Mouse (Mus musculus): ENCODE results near the gene Kdm3a. TPM values are rescaled to one million over a fixed set of nuclear protein-coding genes. Genes with fewer than 3 reads are reported as not detected.

Gene Kdm3a
- polyA plus RNA-seq (2012; ENCODE audit: insufficient read depth, low replicate concordance) = 0.83 and 6.5 TPM in 2 replicates

GRCm38 (mm10) chr6:71632829-71633662 lies at the start of gene Kdm3a:
Kdm3a (minus strand) TSS chr6:71632990.
- H3K27me3 ChIP-seq (replicated peaks) = peaks cover 9% of the 10 kb centered on the region
- peak within 1 kb of the TSS; percentile 98 for H3K4me3 ChIP-seq (replicated peaks)
- H3K9me3 ChIP-seq = 0 out of 2 replicates have a peak, but pooled peaks cover 4% of the 10 kb centered on the region
- H3K36me3 ChIP-seq (replicated peaks; ENCODE audit: low read length) = peaks cover 33% of the 10 kb centered on the region
- TF ChIP-seq GATA1 (IDR thresholded peaks at IDR 0.05; ENCODE audit: borderline replicate concordance, low read length) = no peak
- no peak for TF ChIP-seq FLI1 (IDR thresholded peaks at IDR 0.05; ENCODE audit: low read length)
- peaks cover 31% of the 10 kb centered on the region for H3K4me1 ChIP-seq

GRCm38 (mm10) chr6:71678891-71679290 lies 46.1 kb upstream of the Kdm3a start:
- no peak overlapping the region for H3K4me3 ChIP-seq (replicated peaks)
- H3K4me1 ChIP-seq = no peaks in the 10 kb centered on the region
- TF ChIP-seq GATA1 (IDR thresholded peaks at IDR 0.05; ENCODE audit: borderline replicate concordance, low read length) = no peak
- no peak for TF ChIP-seq FLI1 (IDR thresholded peaks at IDR 0.05; ENCODE audit: low read length)
- H3K9me3 ChIP-seq = peaks cover 26% of the 10 kb centered on the region
- no peaks in the 10 kb centered on the region for H3K36me3 ChIP-seq (replicated peaks; ENCODE audit: low read length)
- peaks cover 18% of the 10 kb centered on the region for H3K27me3 ChIP-seq (replicated peaks)

- Histone ChIP-seq H3K4me1 (no peaks in the 10 kb centered on the region), H3K9me3 (peaks cover 20% of the 10 kb centered on the region), H3K27me3 (replicated peaks) (peaks cover 10% of the 10 kb centered on the region), H3K36me3 (replicated peaks; ENCODE audit: low read length) (no peaks in the 10 kb centered on the region), H3K4me3 (replicated peaks) (no peak overlapping the region)
- TF ChIP-seq FLI1 (IDR thresholded peaks at IDR 0.05; ENCODE audit: low read length) (no peak), GATA1 (IDR thresholded peaks at IDR 0.05; ENCODE audit: borderline replicate concordance, low read length) (no peak)
These were observed 40.4 kb upstream of the Kdm3a start for GRCm38 (mm10) chr6:71673166-71673565.

- H3K4me3 ChIP-seq (replicated peaks) = no peak overlapping the region
- TF ChIP-seq FLI1 (IDR thresholded peaks at IDR 0.05; ENCODE audit: low read length) = no peak
- TF ChIP-seq GATA1 (IDR thresholded peaks at IDR 0.05; ENCODE audit: borderline replicate concordance, low read length) = no peak
- H3K36me3 ChIP-seq (replicated peaks; ENCODE audit: low read length) = no peaks in the 10 kb centered on the region
- H3K27me3 ChIP-seq (replicated peaks) = peaks cover 2% of the 10 kb centered on the region
- no peaks in the 10 kb centered on the region for H3K9me3 ChIP-seq
- H3K4me1 ChIP-seq = 0 out of 2 replicates have a peak, but pooled peaks cover 3% of the 10 kb centered on the region
These were observed 31.7 kb upstream of the Kdm3a start for GRCm38 (mm10) chr6:71664511-71664910.

- Histone ChIP-seq H3K27me3 (replicated peaks) (no peaks in the 10 kb centered on the region), H3K4me3 (replicated peaks) (no peak overlapping the region)
These were observed 25.5 kb upstream of the Kdm3a start for GRCm38 (mm10) chr6:71658290-71658689.

GRCm38 (mm10) chr6:71655835-71656234 lies 23.0 kb upstream of the Kdm3a start:
- Histone ChIP-seq H3K9me3 (no peaks in the 10 kb centered on the region), H3K27me3 (replicated peaks) (no peaks in the 10 kb centered on the region), H3K36me3 (replicated peaks; ENCODE audit: low read length) (no peaks in the 10 kb centered on the region), H3K4me1 (no peaks in the 10 kb centered on the region), H3K4me3 (replicated peaks) (no peak overlapping the region)
- TF ChIP-seq GATA1 (IDR thresholded peaks at IDR 0.05; ENCODE audit: borderline replicate concordance, low read length) = no peak
- no peak for TF ChIP-seq FLI1 (IDR thresholded peaks at IDR 0.05; ENCODE audit: low read length)

More at GRCm38 (mm10) chr6:71658290-71658689, 25.5 kb upstream of the Kdm3a start:
- no peaks in the 10 kb centered on the region for H3K9me3 ChIP-seq
- H3K4me1 ChIP-seq = 0 out of 2 replicates have a peak, but pooled peaks cover 3% of the 10 kb centered on the region
- no peaks in the 10 kb centered on the region for H3K36me3 ChIP-seq (replicated peaks; ENCODE audit: low read length)
- no peak for TF ChIP-seq FLI1 (IDR thresholded peaks at IDR 0.05; ENCODE audit: low read length)
- no peak for TF ChIP-seq GATA1 (IDR thresholded peaks at IDR 0.05; ENCODE audit: borderline replicate concordance, low read length)

- Histone ChIP-seq H3K4me1 (no peaks in the 10 kb centered on the region), H3K27me3 (replicated peaks) (no peaks in the 10 kb centered on the region), H3K9me3 (no peaks in the 10 kb centered on the region), H3K36me3 (replicated peaks; ENCODE audit: low read length) (no peaks in the 10 kb centered on the region), H3K4me3 (replicated peaks) (no peak overlapping the region)
- TF ChIP-seq GATA1 (IDR thresholded peaks at IDR 0.05; ENCODE audit: borderline replicate concordance, low read length) = no peak
- TF ChIP-seq FLI1 (IDR thresholded peaks at IDR 0.05; ENCODE audit: low read length) = no peak
These were observed 19.1 kb upstream of the Kdm3a start for GRCm38 (mm10) chr6:71651868-71652267.

- Histone ChIP-seq H3K4me1 (peaks cover 34% of the 10 kb centered on the region), H3K36me3 (replicated peaks; ENCODE audit: low read length) (peaks cover 39% of the 10 kb centered on the region), H3K9me3 (0 out of 2 replicates have a peak, but pooled peaks cover 4% of the 10 kb centered on the region), H3K4me3 (replicated peaks) (peak overlapping the region; percentile 98), H3K27me3 (replicated peaks) (peaks cover 7% of the 10 kb centered on the region)
- TF ChIP-seq FLI1 (IDR thresholded peaks at IDR 0.05; ENCODE audit: low read length) = no peak
- TF ChIP-seq GATA1 (IDR thresholded peaks at IDR 0.05; ENCODE audit: borderline replicate concordance, low read length) = no peak
These were observed 333 bp downstream of the Kdm3a start for GRCm38 (mm10) chr6:71632486-71632828.

GRCm38 (mm10) chr6:71631706-71632461 lies 906 bp downstream of the Kdm3a start:
- Histone ChIP-seq H3K4me1 (peaks cover 39% of the 10 kb centered on the region), H3K36me3 (replicated peaks; ENCODE audit: low read length) (peaks cover 44% of the 10 kb centered on the region), H3K27me3 (replicated peaks) (peaks cover 2% of the 10 kb centered on the region), H3K4me3 (replicated peaks) (peak overlapping the region; percentile 98), H3K9me3 (0 out of 2 replicates have a peak, but pooled peaks cover under 1% of the 10 kb centered on the region)
- TF ChIP-seq GATA1 (IDR thresholded peaks at IDR 0.05; ENCODE audit: borderline replicate concordance, low read length) (no peak), FLI1 (IDR thresholded peaks at IDR 0.05; ENCODE audit: low read length) (no peak)
